Mouse (Mus musculus): ENCODE measurements around the gene Tomm5.
"Not testable (repeated sequence)": the region's sequence is repeated elsewhere in the genome, so short reads cannot be mapped to it uniquely, and the experiment has no call there.

Tomm5 gene

DNA sequence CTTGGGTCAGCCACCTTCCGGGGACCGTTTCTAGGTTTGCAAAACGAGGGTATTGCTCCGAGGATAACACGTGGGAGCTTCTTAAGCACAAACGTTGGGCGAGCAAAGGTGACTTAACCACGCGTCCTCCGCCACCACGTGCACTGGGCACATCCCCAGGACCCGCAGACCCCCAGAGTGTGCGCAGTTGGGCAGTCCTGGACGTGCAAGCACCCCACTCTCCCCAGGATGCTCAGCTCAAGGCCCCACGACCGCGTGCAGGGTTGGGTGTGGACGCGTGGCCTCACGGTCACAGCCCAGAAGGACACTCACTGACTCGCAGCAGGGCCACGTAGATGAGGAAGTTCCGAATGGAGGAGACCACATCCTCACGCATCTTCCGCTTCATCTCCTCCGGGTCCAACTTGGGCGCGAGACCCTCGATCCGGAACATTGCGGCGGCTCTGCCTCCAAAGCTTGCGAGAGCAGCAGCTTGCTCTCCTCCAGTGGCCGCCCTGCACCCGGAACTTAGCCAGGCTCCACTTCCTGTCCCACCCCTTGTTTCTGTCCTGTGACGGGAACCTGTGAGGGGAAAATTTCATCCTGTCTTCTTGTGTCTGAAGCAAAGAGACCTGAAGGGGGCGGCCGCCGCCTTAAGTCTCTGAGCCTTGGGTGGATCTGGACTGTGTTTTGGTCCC, at the start of gene Tomm5:
Gene Tomm5, minus strand, starts transcription at position 514 of the 677 bp plus-strand sequence.
- peak; percentile 89 for DNase-seq

GRCm38 (mm10) chr4:45156433-45156832, 48.5 kb upstream of the Tomm5 start:
- DNase-seq, result no peak

GRCm38 (mm10) chr4:45143005-45143404, 35.1 kb upstream of the Tomm5 start:
- DNase-seq, result no peak

DNA sequence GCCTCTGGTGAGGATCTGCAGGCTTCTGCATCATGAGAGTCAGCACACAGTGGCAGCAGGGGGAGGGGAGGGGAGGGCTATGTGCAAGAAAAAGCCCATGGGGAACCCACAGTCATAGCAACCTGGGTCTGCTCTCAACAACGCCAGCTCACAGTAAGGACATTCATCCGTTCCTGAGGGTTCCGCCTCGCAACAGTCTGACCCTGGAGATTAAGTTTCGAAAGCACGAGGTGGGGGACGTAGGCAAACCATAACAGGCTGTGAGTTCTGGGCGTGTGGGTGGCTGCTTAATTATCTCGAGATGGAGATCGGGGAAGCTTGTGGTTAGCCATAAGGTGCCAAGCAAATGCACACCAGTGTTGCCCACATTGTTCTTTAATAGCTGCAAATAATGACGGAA, 34.5 kb upstream of the Tomm5 start:
- no peak for DNase-seq

- DNase-seq, result no peak
Observed at GRCm38 (mm10) chr4:45141835-45142234, 33.9 kb upstream of the Tomm5 start.

DNA sequence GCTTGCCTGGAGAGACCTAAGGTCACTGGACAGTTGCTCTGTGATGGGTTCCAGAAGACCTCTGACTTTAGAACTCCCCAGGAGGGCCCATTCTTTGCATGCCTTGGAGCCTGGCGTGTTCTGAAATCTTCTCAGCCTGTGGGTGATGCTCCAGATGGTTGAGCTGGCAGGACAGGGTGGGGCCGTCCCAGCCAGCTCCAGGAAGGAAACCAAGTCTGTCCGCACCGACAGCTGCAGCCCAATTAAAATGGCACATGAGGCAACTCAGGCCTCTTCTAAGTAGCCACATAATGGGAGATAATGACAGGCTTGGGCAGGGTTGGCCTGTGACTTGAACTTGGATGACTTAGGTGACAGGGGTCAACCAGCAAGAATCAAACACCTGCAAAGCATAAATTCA, 29.7 kb upstream of the Tomm5 start:
- no peak for DNase-seq

GRCm38 (mm10) chr4:45134471-45134870, 26.6 kb upstream of the Tomm5 start:
- DNase-seq, result no peak

- DNase-seq, result no peak
Observed at GRCm38 (mm10) chr4:45131021-45131420, 23.1 kb upstream of the Tomm5 start.

- DNase-seq, result no peak
Observed at GRCm38 (mm10) chr4:45121311-45121710, 13.4 kb upstream of the Tomm5 start.

GRCm38 (mm10) chr4:45108456-45109110, 669 bp upstream of the Tomm5 start:
- DNase-seq, result no peak

GRCm38 (mm10) chr4:45107066-45107465, 848 bp downstream of the Tomm5 start:
- DNase-seq, result peak; percentile 10

GRCm38 (mm10) chr4:45106409-45106808, 1.5 kb downstream of the Tomm5 start:
- no peak for DNase-seq

DNA sequence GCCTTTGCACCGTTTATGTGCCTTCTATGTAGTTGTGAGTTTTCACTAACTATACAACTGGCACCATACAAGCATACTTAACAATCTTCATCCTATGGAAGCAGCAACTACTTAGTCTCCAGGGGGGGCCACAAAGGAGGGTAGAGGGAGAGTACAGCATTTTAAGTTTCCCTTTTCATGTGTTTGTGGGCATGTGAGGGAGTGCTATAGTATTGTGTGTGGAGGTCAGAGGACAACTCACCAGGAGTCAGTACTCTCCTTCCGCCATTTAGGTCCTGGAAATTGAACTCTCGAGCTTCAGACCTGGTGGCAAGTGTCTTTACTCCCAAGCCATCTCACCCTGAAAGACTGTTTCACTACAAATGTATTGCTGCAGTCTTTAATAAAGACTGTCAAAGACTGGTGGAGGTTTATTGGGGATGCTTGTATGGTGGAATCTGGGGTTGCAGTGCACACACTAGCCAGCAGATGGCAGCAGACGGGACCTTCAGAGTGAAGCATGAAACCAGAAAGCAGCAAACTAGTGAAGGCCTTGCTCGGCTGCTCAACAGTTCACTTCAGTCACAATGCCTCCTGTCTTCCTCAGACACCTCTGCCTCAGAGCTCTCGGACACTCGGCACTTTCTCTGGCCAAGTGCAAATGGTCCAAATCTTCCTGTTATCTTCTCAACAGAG, 10.6 kb downstream of the Tomm5 start:
- peak; percentile 64 for DNase-seq

GRCm38 (mm10) chr4:45084895-45085290, 23.0 kb downstream of the Tomm5 start:
- DNase-seq, result no peak

GRCm38 (mm10) chr4:45084021-45084894, 23.7 kb downstream of the Tomm5 start, which contains the start of gene Fbxo10:
Gene Fbxo10 (minus strand): TSS chr4:45084604.
- DNase-seq, result peak; percentile 90

GRCm38 (mm10) chr4:45083487-45083886, 24.4 kb downstream of the Tomm5 start:
- no peak for DNase-seq

- no peak for DNase-seq
Observed at GRCm38 (mm10) chr4:45082951-45083350, 25.0 kb downstream of the Tomm5 start.

GRCm38 (mm10) chr4:45081041-45081440, 26.9 kb downstream of the Tomm5 start:
- DNase-seq, result not testable (repeated sequence)

DNA sequence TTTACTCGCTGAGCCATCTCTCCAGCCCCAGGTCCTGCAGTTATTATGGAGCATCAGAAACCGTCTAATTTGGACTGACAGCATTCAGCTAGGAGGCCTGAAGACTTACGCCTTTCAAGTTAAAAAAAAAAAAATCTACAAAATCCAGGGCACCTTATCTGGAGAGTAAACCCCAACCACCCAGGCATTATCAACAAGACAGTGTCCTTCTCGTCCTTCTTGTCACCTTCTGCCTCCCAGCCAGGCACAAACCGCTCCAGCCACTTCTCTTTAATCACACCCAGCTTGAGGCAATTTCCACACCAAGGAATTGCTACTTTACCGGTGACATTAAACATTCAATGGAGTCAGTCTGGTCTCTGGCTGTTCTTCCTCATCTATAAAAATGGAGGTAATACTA, 34.4 kb downstream of the Tomm5 start:
- no peak for DNase-seq

- DNase-seq, result no peak
Observed at GRCm38 (mm10) chr4:45072261-45072973, 35.5 kb downstream of the Tomm5 start.

DNA sequence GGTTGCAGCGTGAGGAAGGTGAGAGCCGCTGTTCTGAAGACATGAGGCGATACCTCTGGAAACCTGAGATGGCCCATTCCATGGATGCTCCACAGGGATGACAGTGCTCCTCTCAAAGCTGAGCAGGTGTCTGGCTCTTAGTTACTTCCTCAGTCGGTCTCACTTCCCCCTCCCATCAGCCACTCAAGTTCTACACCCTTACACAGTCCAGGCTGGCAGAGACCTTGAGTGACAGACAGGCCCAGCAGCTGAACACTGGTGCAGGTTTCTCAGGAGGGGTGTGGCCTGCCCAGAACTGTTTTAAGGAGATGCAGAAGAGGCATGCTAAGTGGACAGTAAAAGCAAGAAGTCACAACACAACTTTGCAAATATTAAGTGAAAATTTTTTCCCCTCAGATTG, 40.2 kb downstream of the Tomm5 start:
- no peak for DNase-seq

GRCm38 (mm10) chr4:45066036-45066730, 41.7 kb downstream of the Tomm5 start:
- no peak for DNase-seq
